ENCODE assay signal across 7 mouse cellular contexts in genomic region chrX:20819708-20820426, GRCm38 (mm10). TPM values are rescaled to one million over a fixed set of nuclear protein-coding genes. Genes with fewer than 3 reads are reported as not detected.
DNase-seq lines count a peak whose midpoint lies in the region; ATAC-seq lines count a peak whose summit lies in the region.

No protein-coding gene starts in this region.

- H3K27me3 ChIP-seq in megakaryocyte, embryonic 14.5 days (replicated peaks), result no peaks in the 10 kb centered on the region

- intact Hi-C loops in left cerebral cortex, postnatal 14 days (cut with DNase I), result loop anchor here (5.0 to 10.0 kb wide), 2 partner anchors 127 to 485 kb away; no protein-coding TSS in a partner anchor

- H3K36me3 ChIP-seq in megakaryocyte, embryonic 14.5 days (replicated peaks; ENCODE audit: low read length), result no peaks in the 10 kb centered on the region

- H3K9me3 ChIP-seq in megakaryocyte, embryonic 14.5 days, result no peaks in the 10 kb centered on the region

- DNase-seq in cerebellum, postnatal 25 days, result peak; percentile 69 to 78
- DNase-seq in gastrocnemius, postnatal 10 days, result peak; percentile 31
- DNase-seq in induced T-regulatory cell, adult 2 months (ENCODE audit: low read depth), result peak; percentile 68
- peak; percentile 38 to 62 for DNase-seq in left cerebral cortex, postnatal 14 days (ENCODE audit: low spot score in 2 of 2)
- DNase-seq in right cerebral cortex, postnatal 4 days, result peak; percentile 9

- peak overlapping the region; percentile 88 for H3K4me3 ChIP-seq in megakaryocyte, embryonic 14.5 days (replicated peaks)

- peaks cover 34% of the 10 kb centered on the region for H3K4me1 ChIP-seq in megakaryocyte, embryonic 14.5 days

- ATAC-seq in activated CD4-positive, CD25-positive, alpha-beta regulatory T cell, adult 4 months, result peak; percentile 45

RNA-seq across cellular contexts. Expression of gene Araf, which starts 22.3 kb away (rescaled TPM):
- 100 to 1,000 TPM; 113 to 128 TPM for polyA plus RNA-seq in activated CD4-positive, CD25-positive, alpha-beta regulatory T cell, adult 4 months (2017; shearing (Covaris generic))
- total RNA-seq in gastrocnemius, postnatal 10 days (2021), result 10 to 100 TPM; 78.8 to 79.6 TPM
- 100 to 1,000 TPM; 198 to 205 TPM for total RNA-seq in left cerebral cortex, postnatal 14 days (2021)
- polyA plus RNA-seq in megakaryocyte, embryonic 14.5 days (2012; ENCODE audit: insufficient read depth, low replicate concordance), result 9.4 and 43.5 TPM in 2 replicates

RNA-seq across cellular contexts. Expression of gene Timp1, which starts 50.1 kb away (rescaled TPM):
- not detected for polyA plus RNA-seq in activated CD4-positive, CD25-positive, alpha-beta regulatory T cell, adult 4 months (2017; shearing (Covaris generic))
- 10 to 100 TPM in 1 of 2 experiments, 1 to 10 TPM in 1; 7.9 to 22.1 TPM for total RNA-seq in gastrocnemius, postnatal 10 days (2021)
- total RNA-seq in left cerebral cortex, postnatal 14 days (2021), result 1 to 10 TPM in 1 of 2 experiments, not detected in 1; 1.2 TPM
- polyA plus RNA-seq in megakaryocyte, embryonic 14.5 days (2012; ENCODE audit: insufficient read depth, low replicate concordance), result not detected in 2 replicates

Comparison
In these comparisons a context has a peak if more than half of its experiments do, and no peak if none do; other contexts are left out.
1. Peak in every context shown above with its lines: DNase-seq, ATAC-seq and H3K4me3 ChIP-seq.
2. DNase-seq: peak in every context shown above with its lines; median percentile 74 in cerebellum, postnatal 25 days; 68 in induced T-regulatory cell, adult 2 months; 50 in left cerebral cortex, postnatal 14 days; 31 in gastrocnemius, postnatal 10 days; 9 in right cerebral cortex, postnatal 4 days.
3. RNA of gene Timp1, which starts 50.1 kb away (total RNA-seq): 7.9 to 22.1 TPM in gastrocnemius, postnatal 10 days; 1.2 TPM in left cerebral cortex, postnatal 14 days; every median in the first group is over 4 times any median in the second.